Mouse (Mus musculus): Measurements from ENCODE around the gene Arid3a.
"Not testable (repeated sequence)": the region's sequence is repeated elsewhere in the genome, so short reads cannot be mapped to it uniquely, and the experiment has no call there.

The Arid3a gene

GRCm38 (mm10) chr10:79946752-79947322, 20.0 kb downstream of the Arid3a start:
- DNase-seq (ENCODE audit: low spot score in 2 of 2), result no peak

DNA sequence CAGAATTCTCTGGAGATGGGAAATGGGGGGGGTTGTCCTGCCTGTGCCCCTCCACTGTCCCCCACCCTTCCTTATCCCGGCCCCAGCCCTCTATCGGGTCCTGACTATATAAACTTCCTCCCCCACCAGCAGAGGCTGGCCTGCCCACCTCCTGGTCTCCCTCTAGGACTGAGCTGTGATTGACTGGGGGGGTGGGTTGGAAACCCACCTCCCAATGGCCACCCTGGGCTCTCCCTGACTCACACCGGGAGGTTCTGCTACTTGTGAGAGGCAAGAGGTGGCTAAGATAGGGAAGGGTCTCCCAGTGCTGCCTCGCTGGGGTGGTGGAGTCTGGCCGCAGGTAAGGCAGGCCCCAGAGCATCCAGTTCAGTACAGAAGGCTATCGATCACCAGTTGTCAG, 20.7 kb downstream of the Arid3a start:
- no peak for DNase-seq (ENCODE audit: low spot score in 2 of 2)

GRCm38 (mm10) chr10:79949873-79950272, 23.0 kb downstream of the Arid3a start:
- no peak for DNase-seq (ENCODE audit: low spot score in 2 of 2)

DNA sequence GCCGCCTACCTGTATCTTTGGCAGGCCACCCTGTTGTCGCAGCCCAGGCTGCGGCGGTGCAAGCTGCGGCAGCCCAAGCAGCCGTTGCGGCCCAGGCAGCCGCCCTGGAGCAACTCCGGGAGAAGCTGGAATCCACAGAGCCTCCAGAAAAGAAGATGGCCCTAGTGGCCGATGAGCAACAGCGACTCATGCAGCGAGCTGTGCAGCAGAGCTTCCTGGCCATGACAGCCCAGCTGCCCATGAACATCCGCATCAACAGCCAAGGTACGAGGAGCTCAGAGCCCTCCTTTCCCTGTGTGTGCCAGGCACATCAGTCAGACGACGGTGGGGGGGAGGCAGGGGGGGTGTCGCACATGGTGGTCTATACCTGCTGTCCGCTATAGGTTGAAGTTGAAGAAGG, 23.8 kb downstream of the Arid3a start:
- DNase-seq (ENCODE audit: low spot score in 2 of 2), result no peak

DNA sequence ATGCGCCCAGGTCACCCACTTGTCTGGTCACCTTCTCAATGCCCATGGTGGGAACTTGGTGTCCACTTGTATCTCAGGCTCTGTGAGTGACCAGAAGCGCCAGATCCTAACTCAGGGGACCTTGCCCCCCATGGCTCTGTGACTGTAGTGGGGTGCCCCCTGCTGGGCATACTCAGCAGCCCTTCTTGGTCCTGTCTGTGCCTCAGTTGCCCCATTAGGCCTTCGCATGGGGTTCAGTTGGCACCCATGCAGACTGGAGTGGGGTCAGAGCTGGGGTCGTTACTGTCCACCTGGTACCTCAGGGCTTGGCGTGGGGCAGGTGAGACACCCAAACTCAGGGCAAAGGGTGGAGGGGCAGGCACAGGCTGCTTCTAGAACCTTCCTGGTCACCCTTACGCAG, 27.1 kb downstream of the Arid3a start:
- peak in 1 of 2 experiments; percentile 54 for DNase-seq (ENCODE audit: low spot score in 2 of 2)

DNA sequence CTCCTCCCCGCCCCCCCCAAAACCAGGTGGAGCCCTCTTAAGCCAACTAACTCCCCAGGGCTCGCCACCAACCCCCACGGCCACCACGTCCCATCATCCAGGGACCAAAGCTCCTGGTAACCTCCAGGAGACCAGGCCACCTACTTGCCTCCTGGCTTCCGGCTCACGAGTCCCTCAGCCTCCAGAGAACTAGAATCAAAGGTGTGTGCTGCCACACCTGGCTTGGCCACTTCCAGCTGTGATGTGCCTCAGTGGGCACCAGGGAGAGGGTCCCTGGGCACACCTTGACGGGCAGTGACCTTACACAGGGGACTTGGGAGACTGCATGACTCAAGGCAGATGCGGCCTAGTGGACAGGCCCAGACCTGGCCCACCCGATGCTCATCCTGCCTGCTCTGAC, 28.8 kb downstream of the Arid3a start:
- no peak for DNase-seq (ENCODE audit: low spot score in 2 of 2)

DNA sequence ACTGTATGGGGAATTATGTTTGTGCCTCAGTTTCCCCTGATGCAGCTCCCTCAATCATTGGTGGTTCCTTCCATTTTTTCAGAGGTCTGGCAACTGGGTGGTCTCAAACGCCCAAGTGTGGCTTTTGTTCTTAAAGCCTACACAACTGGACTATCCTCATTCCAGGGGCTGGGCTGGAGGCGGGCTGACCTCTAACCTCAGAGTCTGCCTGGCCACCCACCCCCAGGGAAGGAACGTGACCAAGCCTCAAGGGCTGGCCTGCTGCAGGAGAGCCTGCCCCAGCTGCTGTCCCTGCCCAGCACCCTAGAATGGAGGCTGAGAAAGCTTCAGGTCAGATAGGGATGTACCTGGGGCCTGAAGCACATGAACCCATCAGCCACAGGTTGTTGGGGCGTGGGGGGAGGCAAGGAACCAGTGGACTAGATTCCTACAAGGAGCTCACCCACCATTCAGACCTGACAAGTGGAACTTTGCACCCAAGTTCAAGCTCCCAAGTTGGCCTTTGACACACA, 29.9 kb downstream of the Arid3a start:
- no peak for DNase-seq (ENCODE audit: low spot score in 2 of 2)

- peak; percentile 75 to 88 for DNase-seq (ENCODE audit: low spot score in 2 of 2)
Measured at GRCm38 (mm10) chr10:79958140-79958816, 31.4 kb downstream of the Arid3a start.

DNA sequence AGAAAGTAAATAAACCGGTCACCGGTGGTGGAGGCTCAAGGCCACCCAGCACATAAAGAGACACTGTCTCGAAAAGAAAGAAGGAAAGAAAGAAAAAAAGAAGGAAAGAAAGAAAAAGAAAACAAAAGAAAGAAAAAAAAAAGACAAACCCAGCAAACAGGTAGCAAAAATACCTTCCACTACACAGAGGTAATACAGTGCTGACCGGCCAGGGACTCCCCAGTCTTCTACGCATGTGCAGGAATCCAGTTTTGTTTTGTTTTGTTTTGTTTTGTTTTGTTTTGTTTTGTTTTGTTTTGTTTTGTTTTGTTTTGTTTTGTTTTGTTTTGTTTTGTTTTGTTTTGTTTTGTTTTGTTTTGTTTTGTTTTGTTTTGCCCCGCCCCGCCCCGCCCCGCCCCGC, 32.6 kb downstream of the Arid3a start:
- not testable (repeated sequence) for DNase-seq (ENCODE audit: low spot score in 2 of 2)

- peak; percentile 100 for DNase-seq (ENCODE audit: low spot score in 2 of 2)
Measured at GRCm38 (mm10) chr10:79959847-79960601, 33.2 kb downstream of the Arid3a start, which contains the start of gene Wdr18. TSS of gene Wdr18 (plus strand) at chr10:79960152.

DNA sequence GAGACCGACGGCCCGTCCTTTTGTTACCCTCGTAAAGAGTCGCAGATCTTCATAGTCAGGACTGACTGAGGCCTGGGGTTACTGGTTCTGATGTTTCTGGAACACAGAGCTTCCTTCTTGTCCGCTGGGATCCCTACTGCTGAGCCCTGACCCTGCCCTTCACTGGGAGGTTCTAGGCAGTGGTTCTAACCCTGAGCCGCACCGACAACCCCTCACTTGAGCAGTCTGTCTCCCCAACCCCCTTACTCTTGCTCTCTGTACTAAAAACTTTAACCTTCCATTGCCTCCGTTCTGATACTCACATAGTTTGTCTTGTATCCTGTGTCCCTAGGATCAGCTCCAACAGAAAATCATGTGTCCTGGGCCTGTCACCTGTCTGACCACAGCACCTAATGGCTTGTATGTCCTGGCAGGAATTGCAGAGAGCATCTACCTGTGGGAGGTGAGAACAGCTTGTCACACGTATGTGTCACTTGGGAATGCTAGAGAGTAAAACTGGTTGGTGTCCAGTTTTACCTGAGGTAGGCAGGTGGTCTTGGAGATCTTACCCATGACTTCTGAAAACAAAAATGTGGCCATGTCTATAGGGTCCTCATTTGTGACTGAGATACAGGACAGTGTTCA, 33.9 kb downstream of the Arid3a start:
- DNase-seq (ENCODE audit: low spot score in 2 of 2), result no peak

DNA sequence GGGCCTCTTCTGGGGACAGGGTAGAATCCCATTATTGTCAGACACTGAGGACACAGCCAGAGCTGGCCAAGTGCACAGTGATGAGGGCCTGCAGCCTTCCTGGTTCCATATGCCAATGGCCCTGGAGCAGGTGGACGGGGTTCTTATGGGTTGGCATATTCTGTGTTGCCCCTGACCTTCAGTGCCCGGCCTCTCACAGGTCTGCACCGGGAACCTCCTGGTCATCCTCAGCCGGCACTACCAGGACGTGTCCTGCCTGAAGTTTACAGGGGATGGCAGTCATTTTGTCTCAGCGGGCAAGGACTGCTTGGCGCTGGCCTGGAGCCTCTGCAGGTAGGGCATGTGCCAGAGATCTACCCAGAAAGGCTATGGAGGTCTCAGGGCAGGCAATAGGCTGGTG, 37.9 kb downstream of the Arid3a start:
- DNase-seq (ENCODE audit: low spot score in 2 of 2), result no peak

DNA sequence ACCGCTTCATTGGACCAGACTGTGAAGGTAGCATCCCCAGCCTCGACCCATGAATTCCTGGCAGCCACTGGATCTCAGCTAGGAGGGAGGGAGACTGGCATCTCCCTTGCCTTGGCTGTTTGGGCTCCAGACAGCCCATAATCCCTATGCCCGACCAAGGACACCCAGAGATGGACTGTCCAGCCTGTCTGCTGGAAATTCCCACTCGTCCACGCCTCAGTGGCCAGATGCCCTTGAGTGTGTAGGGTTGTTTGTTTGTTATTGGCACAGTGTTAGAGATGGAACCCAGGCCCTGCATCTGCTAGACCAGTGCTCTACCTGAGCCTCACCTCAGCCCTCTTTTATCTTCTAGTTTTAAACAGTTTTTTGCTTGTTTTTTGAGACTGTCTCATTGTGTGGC, 38.5 kb downstream of the Arid3a start:
- DNase-seq (ENCODE audit: low spot score in 2 of 2), result no peak

- DNase-seq (ENCODE audit: low spot score in 2 of 2), result no peak
Measured at GRCm38 (mm10) chr10:79966886-79967400, 40.1 kb downstream of the Arid3a start.

DNA sequence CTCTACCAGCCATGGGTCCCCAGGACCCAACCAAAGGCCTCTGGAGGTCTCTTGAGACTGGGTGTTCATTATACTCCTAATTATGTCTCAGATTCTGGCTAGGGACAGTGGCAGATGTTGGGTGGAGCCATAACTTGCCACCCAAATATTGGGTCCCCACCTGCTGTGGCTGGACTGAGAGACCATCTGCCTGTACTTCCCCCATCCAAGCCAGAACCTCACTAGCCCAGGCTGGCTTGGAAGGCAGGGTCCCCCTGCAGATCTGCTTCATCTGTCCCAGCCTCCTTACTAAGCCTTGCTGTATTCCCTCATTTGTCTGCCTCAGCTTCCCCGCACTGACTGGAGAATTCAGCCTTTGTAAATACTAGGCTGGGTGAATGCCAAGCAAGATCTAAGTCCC, 41.3 kb downstream of the Arid3a start:
- DNase-seq (ENCODE audit: low spot score in 2 of 2), result no peak

- no peak for DNase-seq (ENCODE audit: low spot score in 2 of 2)
Measured at GRCm38 (mm10) chr10:79969124-79969568, 42.3 kb downstream of the Arid3a start.

DNA sequence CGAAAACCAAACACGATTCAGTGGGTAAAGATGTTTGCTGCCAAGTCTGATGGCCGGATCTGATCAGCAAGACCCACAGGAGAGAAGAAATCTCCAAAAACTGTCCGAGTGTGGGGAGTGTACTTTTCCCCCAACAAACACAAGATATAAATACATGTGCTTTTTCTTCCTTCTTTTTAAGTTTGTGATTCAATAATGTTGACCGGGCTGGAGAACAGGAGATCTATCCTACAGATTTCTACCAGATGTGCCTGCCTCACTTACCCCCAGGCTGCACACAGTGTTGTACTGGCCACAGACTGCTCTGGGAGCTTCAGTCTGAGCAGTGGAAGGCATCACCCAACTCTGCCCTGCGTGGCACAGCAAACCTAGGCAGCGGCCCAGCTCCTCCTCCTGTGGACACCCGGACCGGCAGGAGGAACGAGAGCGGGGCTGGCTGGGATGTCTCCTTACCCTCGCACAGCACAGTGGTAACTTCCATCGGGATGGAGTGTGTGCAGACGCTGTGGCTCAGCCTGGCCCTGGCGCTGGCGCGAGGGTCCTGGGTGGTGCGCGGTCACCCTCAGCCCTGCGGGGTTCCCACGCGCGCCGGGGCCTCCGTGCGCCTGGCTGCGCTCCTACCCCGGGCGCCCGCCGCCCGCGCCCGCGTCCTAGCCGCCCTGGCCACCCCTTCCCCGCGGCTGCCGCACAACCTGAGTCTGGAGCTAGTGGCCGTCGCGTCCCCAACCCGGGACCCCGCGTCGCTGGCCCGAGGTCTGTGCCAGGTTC, 43.8 kb downstream of the Arid3a start, which contains the start of gene Grin3b:
TSS of gene Grin3b (plus strand) at position 301 of the 768 bp plus-strand sequence.
- DNase-seq (ENCODE audit: low spot score in 2 of 2), result no peak

DNA sequence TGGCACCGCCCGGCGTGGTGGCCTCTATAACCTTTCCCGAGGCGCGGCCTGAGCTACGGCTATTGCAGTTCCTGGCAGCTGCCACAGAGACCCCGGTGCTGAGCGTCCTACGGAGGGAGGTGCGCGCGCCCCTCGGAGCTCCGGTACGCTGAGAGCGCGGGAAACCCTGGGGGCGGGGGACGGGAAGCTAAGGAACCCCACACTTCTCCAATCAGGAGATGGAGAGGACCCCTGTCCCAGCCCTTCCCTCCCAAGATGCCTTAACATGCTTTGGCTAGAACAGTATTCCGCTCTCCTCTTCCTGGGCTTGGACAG, 44.3 kb downstream of the Arid3a start:
- no peak for DNase-seq (ENCODE audit: low spot score in 2 of 2)

DNA sequence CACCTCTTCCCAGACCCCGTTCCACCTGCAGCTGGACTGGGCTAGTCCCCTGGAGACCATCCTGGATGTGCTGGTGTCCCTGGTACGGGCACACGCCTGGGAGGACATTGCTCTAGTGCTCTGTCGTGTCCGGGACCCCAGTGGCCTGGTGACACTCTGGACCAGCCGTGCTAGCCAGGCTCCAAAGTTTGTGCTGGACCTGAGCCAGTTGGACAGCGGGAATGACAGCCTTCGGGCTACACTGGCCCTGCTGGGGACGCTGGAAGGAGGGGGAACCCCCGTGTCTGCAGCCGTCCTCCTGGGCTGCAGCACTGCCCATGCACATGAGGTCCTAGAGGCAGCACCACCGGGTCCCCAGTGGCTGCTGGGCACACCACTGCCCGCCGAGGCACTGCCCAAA, 46.0 kb downstream of the Arid3a start:
- no peak for DNase-seq (ENCODE audit: low spot score in 2 of 2)

DNA sequence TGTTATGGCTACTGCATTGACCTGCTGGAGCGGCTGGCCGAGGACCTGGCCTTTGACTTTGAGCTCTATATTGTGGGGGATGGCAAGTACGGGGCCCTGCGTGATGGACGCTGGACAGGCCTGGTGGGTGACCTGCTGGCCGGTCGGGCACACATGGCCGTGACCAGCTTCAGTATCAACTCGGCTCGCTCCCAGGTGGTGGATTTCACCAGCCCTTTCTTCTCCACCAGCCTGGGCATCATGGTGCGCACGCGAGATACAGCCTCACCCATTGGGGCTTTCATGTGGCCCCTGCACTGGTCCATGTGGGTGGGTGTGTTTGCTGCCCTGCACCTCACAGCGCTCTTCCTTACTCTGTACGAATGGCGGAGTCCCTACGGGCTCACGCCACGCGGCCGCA, 47.2 kb downstream of the Arid3a start:
- no peak for DNase-seq (ENCODE audit: low spot score in 2 of 2)

GRCm38 (mm10) chr10:79974668-79975067, 47.8 kb downstream of the Arid3a start:
- no peak for DNase-seq (ENCODE audit: low spot score in 2 of 2)
